Mouse (Mus musculus): ENCODE results near the gene Cdk9. TPM values are rescaled to one million over a fixed set of nuclear protein-coding genes. Genes with fewer than 3 reads are reported as not detected.
A peak's percentile ranks its signal among the peaks of the same experiment; 100 is the strongest.

Gene Cdk9
- polyA plus RNA-seq, 1 experiment from 2014 or later = 98.3 TPM

GRCm38 (mm10) chr2:32665345-32665744, 47.5 kb downstream of the Cdk9 start:
- DNase-seq (ENCODE audit: low spot score) = no peak
- Histone ChIP-seq H3K4me1 (ENCODE audit: control insufficient read depth, insufficient read depth, low read length) (peaks cover 3% of the 10 kb centered on the region; the same call in 1 of the 2 replicates), H3K27me3 (ENCODE audit: control insufficient read depth, insufficient read depth, low read length) (no peaks in the 10 kb centered on the region), H3K9ac (ENCODE audit: low read length) (no peak overlapping the region), H3K9me3 (ENCODE audit: control insufficient read depth, low read length) (no peaks in the 10 kb centered on the region), H3K36me3 (ENCODE audit: control insufficient read depth, insufficient read depth, low read length) (no peaks in the 10 kb centered on the region; the same call in 1 of the 2 replicates), H3K4me3 (ENCODE audit: low read depth, low read length) (no peak overlapping the region), H3K4me2 (ENCODE audit: low read depth, severe bottlenecking) (no peak overlapping the region), H3K27ac (replicated peaks; ENCODE audit: low read depth, low read length) (no peak overlapping the region)
- ATAC-seq (ENCODE audit: insufficient number of reproducible peaks, low FRiP score, low TSS enrichment, low read depth) = no peak
- 76% methylated on average over 8 of the region's 8 CpGs for WGBS

GRCm38 (mm10) chr2:32662291-32662690, 50.6 kb downstream of the Cdk9 start:
- Histone ChIP-seq H3K4me3 (ENCODE audit: low read depth, low read length) (no peak overlapping the region), H3K4me1 (ENCODE audit: control insufficient read depth, insufficient read depth, low read length) (peaks cover 3% of the 10 kb centered on the region; the same call in 1 of the 2 replicates), H3K4me2 (ENCODE audit: low read depth, severe bottlenecking) (no peak overlapping the region), H3K9me3 (ENCODE audit: control insufficient read depth, low read length) (no peaks in the 10 kb centered on the region), H3K36me3 (ENCODE audit: control insufficient read depth, insufficient read depth, low read length) (no peaks in the 10 kb centered on the region; the same call in 1 of the 2 replicates), H3K27me3 (ENCODE audit: control insufficient read depth, insufficient read depth, low read length) (no peaks in the 10 kb centered on the region), H3K27ac (replicated peaks; ENCODE audit: low read depth, low read length) (no peak overlapping the region), H3K9ac (ENCODE audit: low read length) (no peak overlapping the region)
- ATAC-seq (ENCODE audit: insufficient number of reproducible peaks, low FRiP score, low TSS enrichment, low read depth) (no peak), DNase-seq (ENCODE audit: low spot score) (no peak)
- WGBS = 64% methylated on average over 5 of the region's 5 CpGs

GRCm38 (mm10) chr2:32661509-32662107, 51.3 kb downstream of the Cdk9 start:
- no peak overlapping the region for H3K4me2 ChIP-seq (ENCODE audit: low read depth, severe bottlenecking)
- H3K27ac ChIP-seq (replicated peaks; ENCODE audit: low read depth, low read length) = no peak overlapping the region
- no peak overlapping the region for H3K4me3 ChIP-seq (ENCODE audit: low read depth, low read length)
- no peaks in the 10 kb centered on the region; the same call in 1 of the 2 replicates for H3K36me3 ChIP-seq (ENCODE audit: control insufficient read depth, insufficient read depth, low read length)
- 55% methylated on average over 7 of the region's 7 CpGs for WGBS
- H3K9me3 ChIP-seq (ENCODE audit: control insufficient read depth, low read length) = no peaks in the 10 kb centered on the region
- no peaks in the 10 kb centered on the region for H3K27me3 ChIP-seq (ENCODE audit: control insufficient read depth, insufficient read depth, low read length)
- no peak overlapping the region for H3K9ac ChIP-seq (ENCODE audit: low read length)
- DNase-seq (ENCODE audit: low spot score) = no peak
- peaks cover 3% of the 10 kb centered on the region; the same call in 1 of the 2 replicates for H3K4me1 ChIP-seq (ENCODE audit: control insufficient read depth, insufficient read depth, low read length)
- no peak for ATAC-seq (ENCODE audit: insufficient number of reproducible peaks, low FRiP score, low TSS enrichment, low read depth)

- no peaks in the 10 kb centered on the region; the same call in 1 of the 2 replicates for H3K36me3 ChIP-seq (ENCODE audit: control insufficient read depth, insufficient read depth, low read length)
- WGBS = 93% methylated on average over 2 of the region's 2 CpGs
- H3K4me2 ChIP-seq (ENCODE audit: low read depth, severe bottlenecking) = no peak overlapping the region
- DNase-seq (ENCODE audit: low spot score) (no peak), ATAC-seq (ENCODE audit: insufficient number of reproducible peaks, low FRiP score, low TSS enrichment, low read depth) (no peak)
- H3K9me3 ChIP-seq (ENCODE audit: control insufficient read depth, low read length) = no peaks in the 10 kb centered on the region
- no peaks in the 10 kb centered on the region for H3K27me3 ChIP-seq (ENCODE audit: control insufficient read depth, insufficient read depth, low read length)
- peaks cover 25% of the 10 kb centered on the region for H3K4me1 ChIP-seq (ENCODE audit: control insufficient read depth, insufficient read depth, low read length)
- H3K27ac ChIP-seq (replicated peaks; ENCODE audit: low read depth, low read length) = no peak overlapping the region
- no peak overlapping the region for H3K9ac ChIP-seq (ENCODE audit: low read length)
- no peak overlapping the region for H3K4me3 ChIP-seq (ENCODE audit: low read depth, low read length)
Observed at GRCm38 (mm10) chr2:32658873-32659272, 54.0 kb downstream of the Cdk9 start.

DNA sequence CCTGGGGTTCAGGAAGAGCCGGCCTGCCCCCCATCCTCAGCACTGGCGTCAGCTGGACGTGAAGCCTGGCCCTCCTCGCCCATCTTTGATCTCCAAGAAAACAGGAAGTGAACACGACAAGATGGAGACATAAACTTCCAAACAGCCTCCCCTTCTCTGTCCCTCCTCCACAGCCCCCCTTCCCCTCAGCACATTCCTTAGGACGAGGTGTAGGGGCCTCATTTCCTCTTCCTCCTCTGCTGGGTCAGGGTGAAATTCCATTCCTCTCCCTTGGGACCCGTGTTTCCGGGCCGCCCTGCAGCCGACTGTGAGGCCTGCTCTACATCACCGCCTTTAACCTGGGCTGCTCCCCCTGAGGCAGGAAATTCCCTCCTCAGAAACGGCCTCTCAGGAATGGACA, 57.0 kb downstream of the Cdk9 start:
- ATAC-seq (ENCODE audit: insufficient number of reproducible peaks, low FRiP score, low TSS enrichment, low read depth) = peak; percentile 72; the same call in 1 of the 2 replicates
- H3K27ac ChIP-seq (replicated peaks; ENCODE audit: low read depth, low read length) = peak overlapping the region; percentile 72
- no peak overlapping the region for H3K9ac ChIP-seq (ENCODE audit: low read length)
- H3K4me2 ChIP-seq (ENCODE audit: low read depth, severe bottlenecking) = 0 out of 2 replicates have a peak overlapping the region, but pooled peaks have one; percentile 3
- H3K9me3 ChIP-seq (ENCODE audit: control insufficient read depth, low read length) = no peaks in the 10 kb centered on the region
- WGBS = 25% methylated on average over 12 of the region's 12 CpGs
- peak; percentile 71 for DNase-seq (ENCODE audit: low spot score)
- peaks cover 26% of the 10 kb centered on the region for H3K4me1 ChIP-seq (ENCODE audit: control insufficient read depth, insufficient read depth, low read length)
- H3K27me3 ChIP-seq (ENCODE audit: control insufficient read depth, insufficient read depth, low read length) = no peaks in the 10 kb centered on the region
- no peaks in the 10 kb centered on the region for H3K36me3 ChIP-seq (ENCODE audit: control insufficient read depth, insufficient read depth, low read length)
- no peak overlapping the region for H3K4me3 ChIP-seq (ENCODE audit: low read depth, low read length)

MicroRNAs encoded within 50 kb of the gene (microRNA counts, 519-probe panel; counts per million panel counts)
- not detected for microRNA mmu-miR-2861

Small RNAs within 50 kb of the gene (microRNA-seq; reads per million reads assigned to microRNA genes)
- not detected for gene Gm47291
- not detected for gene Mir2861
- not detected for gene Mir3960
- not detected for gene Mir8093

Other genes with a start within 250 kb of the Cdk9 start
- gene Fam102a, start 177.7 kb downstream of the Cdk9 start, polyA plus RNA-seq (2014; fragmentation: Nextera tagmentation; extraction: Ambion mirVana) = 9.8 and 12.4 TPM in 2 replicates
- gene Dpm2, start 142.2 kb downstream of the Cdk9 start, polyA plus RNA-seq (2014; fragmentation: Nextera tagmentation; extraction: Ambion mirVana) = 89.0 and 98.6 TPM in 2 replicates
- gene Pip5kl1, start 138.3 kb downstream of the Cdk9 start, polyA plus RNA-seq (2014; fragmentation: Nextera tagmentation; extraction: Ambion mirVana) = 3.3 and 4.0 TPM in 2 replicates
- 0.33 and 0.34 TPM in 2 replicates for gene 9430097D07Rik, start 137.4 kb downstream of the Cdk9 start, polyA plus RNA-seq (2014; fragmentation: Nextera tagmentation; extraction: Ambion mirVana)
- 21.2 and 21.5 TPM in 2 replicates for gene St6galnac4, start 126.0 kb downstream of the Cdk9 start, polyA plus RNA-seq (2014; fragmentation: Nextera tagmentation; extraction: Ambion mirVana)
- gene St6galnac6, start 113.4 kb downstream of the Cdk9 start, polyA plus RNA-seq (2014; fragmentation: Nextera tagmentation; extraction: Ambion mirVana) = 6.5 and 7.5 TPM in 2 replicates
- 25.4 and 29.8 TPM in 2 replicates for gene Ak1, start 91.3 kb downstream of the Cdk9 start, polyA plus RNA-seq (2014; fragmentation: Nextera tagmentation; extraction: Ambion mirVana)
- gene Eng, start 66.5 kb downstream of the Cdk9 start, polyA plus RNA-seq (2014; fragmentation: Nextera tagmentation; extraction: Ambion mirVana) = 19.3 TPM in 2 replicates
- 22.1 and 23.2 TPM in 2 replicates for gene Fpgs, start 8.9 kb downstream of the Cdk9 start, polyA plus RNA-seq (2014; fragmentation: Nextera tagmentation; extraction: Ambion mirVana)
- gene Sh2d3c, start 8.0 kb upstream of the Cdk9 start, polyA plus RNA-seq (2014; fragmentation: Nextera tagmentation; extraction: Ambion mirVana) = 12.2 and 13.1 TPM in 2 replicates
- gene 6330409D20Rik, start 27.9 kb upstream of the Cdk9 start, polyA plus RNA-seq (2014; fragmentation: Nextera tagmentation; extraction: Ambion mirVana) = 0.13 TPM in 1 of 2 replicates, not detected in the other
- 58.5 and 60.2 TPM in 2 replicates for gene Tor2a, start 44.2 kb upstream of the Cdk9 start, polyA plus RNA-seq (2014; fragmentation: Nextera tagmentation; extraction: Ambion mirVana)
- 0.13 and 0.56 TPM in 2 replicates for gene Ttc16, start 62.6 kb upstream of the Cdk9 start, polyA plus RNA-seq (2014; fragmentation: Nextera tagmentation; extraction: Ambion mirVana)
- gene Ptrh1, start 62.7 kb upstream of the Cdk9 start, polyA plus RNA-seq (2014; fragmentation: Nextera tagmentation; extraction: Ambion mirVana) = 3.7 and 5.2 TPM in 2 replicates
- 0.27 and 0.37 TPM in 2 replicates for gene Cfap157, start 71.4 kb upstream of the Cdk9 start, polyA plus RNA-seq (2014; fragmentation: Nextera tagmentation; extraction: Ambion mirVana)
- gene Stxbp1, start 134.2 kb upstream of the Cdk9 start, polyA plus RNA-seq (2014; fragmentation: Nextera tagmentation; extraction: Ambion mirVana) = 15.2 and 17.7 TPM in 2 replicates
- gene Fam129b, start 163.0 kb upstream of the Cdk9 start, polyA plus RNA-seq (2014; fragmentation: Nextera tagmentation; extraction: Ambion mirVana) = 18.6 and 23.2 TPM in 2 replicates
- gene Rpl12, start 248.5 kb upstream of the Cdk9 start, polyA plus RNA-seq (2014; fragmentation: Nextera tagmentation; extraction: Ambion mirVana) = 191 and 198 TPM in 2 replicates
- 6.0 and 7.0 TPM in 2 replicates for gene Lrsam1, start 248.5 kb upstream of the Cdk9 start, polyA plus RNA-seq (2014; fragmentation: Nextera tagmentation; extraction: Ambion mirVana)